Mouse (Mus musculus) midbrain, embryonic 16.5 days (tissue): ENCODE results near the gene Mrps26. TPM values are rescaled to one million over a fixed set of nuclear protein-coding genes. Genes with fewer than 3 reads are reported as not detected.
"Not testable (repeated sequence)": the region's sequence is repeated elsewhere in the genome, so short reads cannot be mapped to it uniquely, and the experiment has no call there.

Experiments used
- ATAC-seq: fragments of 200-750 bp; cut with Nextera tagmentation; 2 replicates; pipeline ENCODE4 v1.8.0; 2017; ENCODE audit warnings: moderate TSS enrichment
- H3K27ac ChIP-seq: fragments of 300-500 bp; sonication (generic); 2 replicates; pipeline ENCODE4 v1.5.1; 2014; ENCODE audit warnings: mild to moderate bottlenecking, low read length, mixed read lengths
- H3K27me3 ChIP-seq: fragments of 300-500 bp; sonication (generic); 2 replicates; pipeline ENCODE4 v1.6.1; 2014; ENCODE audit warnings: low read depth, low read length, mixed read lengths; ENCODE audit not compliant: control insufficient read depth, insufficient read depth
- H3K36me3 ChIP-seq: fragments of 300-500 bp; sonication (generic); 2 replicates; pipeline ENCODE4 v1.6.1; 2014; ENCODE audit warnings: mild to moderate bottlenecking, low read length, moderate library complexity, mixed read lengths; ENCODE audit not compliant: control insufficient read depth, insufficient read depth
- H3K4me1 ChIP-seq: fragments of 300-500 bp; sonication (generic); 2 replicates; pipeline ENCODE4 v1.6.1; 2014; ENCODE audit warnings: mild to moderate bottlenecking, low read length, mixed read lengths; ENCODE audit not compliant: control insufficient read depth, insufficient read depth
- H3K4me2 ChIP-seq: fragments of 300-500 bp; sonication (generic); 2 replicates; pipeline ENCODE4 v1.6.1; 2014; ENCODE audit warnings: mild to moderate bottlenecking, low read length, mixed read lengths
- H3K4me3 ChIP-seq: fragments of 300-500 bp; sonication (generic); 2 replicates; pipeline ENCODE4 v1.5.1; 2014; ENCODE audit warnings: low read depth, mild to moderate bottlenecking, low read length, moderate library complexity, mixed read lengths
- H3K9ac ChIP-seq: fragments of 300-500 bp; sonication (generic); 2 replicates; pipeline ENCODE4 v1.6.1; 2014; ENCODE audit warnings: low read depth, low read length, mixed read lengths
- H3K9me3 ChIP-seq: fragments of 300-500 bp; sonication (generic); replicated peaks from 2 replicates; pipeline ENCODE4 v1.6.1; 2014; ENCODE audit warnings: mild to moderate bottlenecking, low read length, mixed read lengths; ENCODE audit not compliant: control insufficient read depth, poor library complexity, severe bottlenecking
- WGBS: fragments of 180-500 bp; shearing (Covaris S2); extraction: QIAGEN DNeasy Blood & Tissue Kit; methylation state at CpG from one replicate; pipeline ENCODE4 v1.1.7; 2014; 5-methylcytosine and 5-hydroxymethylcytosine counted together
- polyA plus RNA-seq: library from polyadenylated mRNA; unstranded; fragments of >200 nt; fragmentation: Nextera tagmentation; extraction: Ambion mirVana; gene quantifications from 2 replicates; pipeline ENCODE4 v1.2.1, GENCODE M21; 2015

Mrps26 gene
- polyA plus RNA-seq, 1 experiment from 2014 or later, result 109 TPM

GRCm38 (mm10) chr2:130564063-130564462 is 521 bp downstream of the Mrps26 start:
- peak; percentile 41 for ATAC-seq
- peak overlapping the region; percentile 89 for H3K4me2 ChIP-seq
- peaks cover 18% of the 10 kb centered on the region for H3K4me1 ChIP-seq
- H3K36me3 ChIP-seq, result peaks cover 7% of the 10 kb centered on the region; the same call in 1 of the 2 replicates
- no peaks in the 10 kb centered on the region for H3K9me3 ChIP-seq
- H3K4me3 ChIP-seq, result peak overlapping the region; percentile 77
- WGBS, result under 1% methylated on average over 21 of the region's 23 CpGs
- H3K9ac ChIP-seq, result peak overlapping the region; percentile 94
- H3K27ac ChIP-seq, result peak overlapping the region; percentile 45
- no peaks in the 10 kb centered on the region for H3K27me3 ChIP-seq

- Histone ChIP-seq H3K27ac (no peak overlapping the region), H3K4me2 (peak overlapping the region; percentile 89), H3K4me1 (peaks cover 18% of the 10 kb centered on the region), H3K9me3 (no peaks in the 10 kb centered on the region), H3K27me3 (no peaks in the 10 kb centered on the region), H3K4me3 (peak overlapping the region; percentile 77), H3K36me3 (peaks cover 7% of the 10 kb centered on the region; the same call in 1 of the 2 replicates), H3K9ac (no peak overlapping the region)
- ATAC-seq, result no peak
- WGBS, result 81% methylated on average over 8 of the region's 8 CpGs
Measured at GRCm38 (mm10) chr2:130564983-130565382, 1.4 kb downstream of the Mrps26 start.

GRCm38 (mm10) chr2:130568921-130569320 is 5.4 kb downstream of the Mrps26 start:
- Histone ChIP-seq H3K27ac (no peak overlapping the region), H3K4me2 (no peak overlapping the region), H3K9ac (no peak overlapping the region), H3K9me3 (no peaks in the 10 kb centered on the region), H3K36me3 (peaks cover 7% of the 10 kb centered on the region; the same call in 1 of the 2 replicates), H3K4me1 (peaks cover 12% of the 10 kb centered on the region), H3K4me3 (no peak overlapping the region), H3K27me3 (no peaks in the 10 kb centered on the region)
- 88% methylated on average over 4 of the region's 4 CpGs for WGBS
- ATAC-seq, result no peak

- Histone ChIP-seq H3K9me3 (no peaks in the 10 kb centered on the region), H3K4me1 (peaks cover 4% of the 10 kb centered on the region), H3K4me3 (no peak overlapping the region), H3K36me3 (peaks cover 7% of the 10 kb centered on the region; the same call in 1 of the 2 replicates), H3K9ac (no peak overlapping the region), H3K27ac (no peak overlapping the region), H3K4me2 (no peak overlapping the region), H3K27me3 (peaks cover under 1% of the 10 kb centered on the region; the same call in 1 of the 2 replicates)
- ATAC-seq, result no peak
Measured at GRCm38 (mm10) chr2:130569926-130570325, 6.4 kb downstream of the Mrps26 start.

- H3K9me3 ChIP-seq, result no peaks in the 10 kb centered on the region
- no peak overlapping the region for H3K9ac ChIP-seq
- no peaks in the 10 kb centered on the region for H3K36me3 ChIP-seq
- no peak overlapping the region for H3K4me3 ChIP-seq
- peaks cover 43% of the 10 kb centered on the region for H3K27me3 ChIP-seq
- WGBS, result 83% methylated on average over 5 of the region's 5 CpGs
- H3K4me1 ChIP-seq, result peaks cover 9% of the 10 kb centered on the region
- no peak overlapping the region for H3K27ac ChIP-seq
- no peak for ATAC-seq
- no peak overlapping the region for H3K4me2 ChIP-seq
Measured at GRCm38 (mm10) chr2:130574960-130575359, 11.4 kb downstream of the Mrps26 start.

- Histone ChIP-seq H3K4me3 (peak within 1 kb of the TSS; percentile 27), H3K4me1 (peaks cover 15% of the 10 kb centered on the region), H3K36me3 (no peaks in the 10 kb centered on the region), H3K27ac (no peak within 1 kb of the TSS), H3K9me3 (no peaks in the 10 kb centered on the region), H3K9ac (0 out of 2 replicates have a peak within 1 kb of the TSS, but pooled peaks have one; percentile 21), H3K4me2 (peak within 1 kb of the TSS; percentile 49), H3K27me3 (peaks cover 52% of the 10 kb centered on the region)
- no peak for ATAC-seq
- 41% methylated on average over 9 of the region's 9 CpGs for WGBS
Measured at GRCm38 (mm10) chr2:130575873-130576272, 12.3 kb downstream of the Mrps26 start, which contains the start of gene Oxt. Oxt (plus strand) TSS chr2:130576173.

GRCm38 (mm10) chr2:130576564-130576963 is 13.0 kb downstream of the Mrps26 start:
- H3K4me1 ChIP-seq, result peaks cover 16% of the 10 kb centered on the region
- not testable (repeated sequence) for H3K27ac ChIP-seq, H3K9me3 ChIP-seq, H3K36me3 ChIP-seq, ATAC-seq
- peak overlapping the region; percentile 49 for H3K4me2 ChIP-seq
- 1% methylated on average over 30 of the region's 32 CpGs for WGBS
- H3K9ac ChIP-seq, result 0 out of 2 replicates have a peak overlapping the region, but pooled peaks have one; percentile 21
- H3K27me3 ChIP-seq, result peaks cover 57% of the 10 kb centered on the region
- H3K4me3 ChIP-seq, result peak overlapping the region; percentile 27

- WGBS, result 4% methylated on average over 9 of the region's 9 CpGs
- H3K4me2 ChIP-seq, result no peak overlapping the region; the same call in 1 of the 2 replicates
Measured at GRCm38 (mm10) chr2:130577021-130577420, 13.5 kb downstream of the Mrps26 start.

GRCm38 (mm10) chr2:130577632-130578031 is 14.1 kb downstream of the Mrps26 start:
- H3K4me1 ChIP-seq, result peaks cover 16% of the 10 kb centered on the region
- peaks cover 68% of the 10 kb centered on the region for H3K27me3 ChIP-seq
- no peak overlapping the region for H3K27ac ChIP-seq
- no peaks in the 10 kb centered on the region for H3K36me3 ChIP-seq
- no peak overlapping the region for H3K9ac ChIP-seq
- peak overlapping the region; percentile 12; the same call in 1 of the 2 replicates for H3K4me2 ChIP-seq
- no peak for ATAC-seq
- H3K4me3 ChIP-seq, result no peak overlapping the region
- 3% methylated on average over 12 of the region's 12 CpGs for WGBS
- H3K9me3 ChIP-seq, result no peaks in the 10 kb centered on the region

More at GRCm38 (mm10) chr2:130577021-130577420, 13.5 kb downstream of the Mrps26 start:
- Histone ChIP-seq H3K27me3 (peaks cover 62% of the 10 kb centered on the region), H3K36me3 (no peaks in the 10 kb centered on the region), H3K4me3 (no peak overlapping the region), H3K4me1 (peaks cover 16% of the 10 kb centered on the region), H3K27ac (no peak overlapping the region), H3K9ac (0 out of 2 replicates have a peak overlapping the region, but pooled peaks have one; percentile 21), H3K9me3 (no peaks in the 10 kb centered on the region)
- no peak for ATAC-seq
